Mouse (Mus musculus) urinary bladder, postnatal 14 days (tissue): ENCODE measurements around the gene Tshz2.

Experiments used
- DNase-seq: peaks from one replicate; pipeline ENCODE4 v3.0.0; 2021; ENCODE audit warnings: low spot score

The Tshz2 gene

DNA sequence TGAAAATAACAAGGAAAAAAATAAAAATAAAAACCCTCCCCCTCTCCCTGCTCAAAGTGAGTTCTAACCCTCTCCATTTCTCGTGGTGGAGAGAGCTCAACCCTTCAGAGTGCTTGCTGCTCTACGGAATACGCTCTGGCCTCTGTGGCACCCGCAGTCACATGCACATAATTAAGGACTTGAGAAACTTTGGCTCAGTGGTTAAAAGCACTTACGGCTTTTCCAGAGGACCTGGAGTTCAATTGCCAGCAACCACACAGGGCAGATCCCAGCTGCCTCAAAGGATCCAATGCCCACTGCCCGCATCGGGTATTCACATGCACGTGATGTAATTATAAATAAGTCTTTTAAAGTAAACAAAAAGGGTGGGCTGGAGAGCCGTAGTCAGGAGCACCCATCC, 473.2 kb downstream of the Tshz2 start:
- DNase-seq, result no peak

DNA sequence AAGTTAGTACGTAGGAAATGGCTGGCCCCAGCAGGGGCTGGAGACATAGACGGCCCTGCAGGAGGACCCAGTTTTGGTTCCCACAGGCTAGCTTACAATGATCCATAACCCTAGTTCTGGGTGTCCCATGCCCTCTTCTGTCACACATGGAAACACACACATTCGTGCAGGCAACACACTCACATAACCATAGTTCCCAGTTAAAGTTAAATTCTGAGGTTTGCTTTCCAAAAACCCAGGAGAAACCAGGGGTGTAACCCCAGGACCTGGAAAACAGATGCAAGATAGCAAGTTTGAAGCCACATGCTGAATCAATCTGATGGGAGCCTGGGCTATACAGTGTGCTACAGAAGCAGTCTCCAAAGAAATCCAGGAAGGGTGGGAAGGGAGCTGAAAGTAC, 475.0 kb downstream of the Tshz2 start:
- DNase-seq, result no peak

- DNase-seq, result no peak
Measured at GRCm38 (mm10) chr2:170109528-170109927, 476.7 kb downstream of the Tshz2 start.

DNA sequence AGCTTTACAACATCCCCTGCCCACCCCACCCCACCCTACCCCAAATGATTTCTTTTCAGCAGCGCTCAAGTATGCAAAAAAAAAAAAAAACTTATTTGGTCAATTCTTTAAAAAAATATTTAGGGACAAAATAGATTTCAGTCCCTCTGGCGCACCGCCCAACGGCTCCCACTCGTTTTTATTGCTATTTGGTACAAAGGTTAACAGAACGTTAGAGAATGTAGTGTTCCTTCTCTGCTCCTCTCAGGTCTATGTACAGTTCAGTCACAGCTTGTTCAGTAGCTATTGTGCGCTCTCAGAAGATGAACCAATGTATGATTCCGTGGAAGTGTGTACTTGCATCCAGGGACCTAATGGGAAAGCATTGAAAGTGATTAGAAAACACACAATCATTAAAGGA, 477.5 kb downstream of the Tshz2 start:
- DNase-seq, result no peak

- peak; percentile 53 for DNase-seq
Measured at GRCm38 (mm10) chr2:170116704-170117281, 484.0 kb downstream of the Tshz2 start.

DNA sequence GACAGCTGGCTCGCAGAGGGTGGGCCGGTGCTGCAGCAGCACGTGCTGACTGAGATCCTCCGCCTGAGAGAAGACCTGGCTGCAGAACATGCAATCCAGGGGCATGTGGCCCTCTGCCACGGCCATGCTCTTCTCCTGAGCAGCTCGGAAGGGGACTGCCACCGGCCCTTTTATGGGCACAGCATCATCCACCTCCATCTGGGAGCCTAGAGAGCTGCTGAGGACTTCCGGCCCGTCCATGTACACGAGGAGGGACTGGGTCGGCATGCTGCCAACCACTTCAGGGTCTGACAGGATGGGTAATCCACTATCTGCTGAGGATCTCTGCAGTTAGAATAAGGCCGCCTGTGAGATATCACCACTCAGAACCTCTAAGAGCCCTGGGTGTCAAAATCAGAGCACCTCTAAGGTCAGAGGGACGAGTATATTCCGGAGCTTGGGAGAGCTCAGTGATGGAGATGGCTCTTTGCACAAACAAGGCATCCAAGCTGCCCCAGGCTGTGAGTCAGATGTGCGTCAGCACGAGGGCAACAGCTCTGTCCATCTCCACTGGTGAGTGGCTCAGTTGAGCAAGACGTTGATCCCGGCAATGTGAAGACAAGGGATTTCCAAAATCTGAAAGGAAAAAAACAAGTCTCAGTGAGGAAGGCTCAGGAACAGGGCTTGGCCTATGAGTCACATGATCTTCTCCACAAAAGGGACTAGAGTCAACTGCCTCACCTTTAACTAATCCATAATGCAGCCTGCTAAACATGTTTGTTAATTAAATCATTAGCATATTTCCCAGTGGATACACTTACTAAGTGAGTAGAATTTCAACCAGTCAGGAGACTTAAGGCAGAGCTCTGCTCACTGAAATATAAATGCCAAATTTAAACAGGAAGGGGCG, 487.6 kb downstream of the Tshz2 start:
- no peak for DNase-seq
